Mouse (Mus musculus) neural tube, embryonic 14.5 days (tissue): ENCODE measurements around the gene Pygl. TPM values are rescaled to one million over a fixed set of nuclear protein-coding genes. Genes with fewer than 3 reads are reported as not detected.
A peak's percentile ranks its signal among the peaks of the same experiment; 100 is the strongest.
"Not testable (repeated sequence)": the region's sequence is repeated elsewhere in the genome, so short reads cannot be mapped to it uniquely, and the experiment has no call there.

Experiments used
- ATAC-seq: fragments of 200-750 bp; cut with Nextera tagmentation; 2 replicates; pipeline ENCODE4 v1.8.0; 2017; ENCODE audit warnings: low read depth, mild to moderate bottlenecking, moderate TSS enrichment, moderate library complexity
- H3K27ac ChIP-seq: fragments of 300-500 bp; sonication (generic); 2 replicates; pipeline ENCODE4 v1.5.1; 2014; ENCODE audit warnings: low read depth, mild to moderate bottlenecking, control low read depth, low read length, moderate library complexity, mixed read lengths
- H3K27me3 ChIP-seq: fragments of 300-500 bp; sonication (generic); 2 replicates; pipeline ENCODE4 v1.6.1; 2014; ENCODE audit warnings: low read length; ENCODE audit not compliant: control insufficient read depth, insufficient read depth
- H3K36me3 ChIP-seq: fragments of 300-500 bp; sonication (generic); 2 replicates; pipeline ENCODE4 v1.6.1; 2014; ENCODE audit warnings: low read length, mixed read lengths; ENCODE audit not compliant: control insufficient read depth, insufficient read depth
- H3K4me1 ChIP-seq: fragments of 300-500 bp; sonication (generic); 2 replicates; pipeline ENCODE4 v1.6.1; 2014; ENCODE audit warnings: low read length; ENCODE audit not compliant: control insufficient read depth, insufficient read depth
- H3K4me2 ChIP-seq: fragments of 300-500 bp; sonication (generic); 2 replicates; pipeline ENCODE4 v1.6.1; 2014; ENCODE audit warnings: mild to moderate bottlenecking, low read depth, low read length, control low read depth
- H3K4me3 ChIP-seq: fragments of 300-500 bp; sonication (generic); 2 replicates; pipeline ENCODE4 v1.5.1; 2014; ENCODE audit warnings: low read depth, low read length, control low read depth, mixed read lengths
- H3K9ac ChIP-seq: fragments of 300-500 bp; sonication (generic); replicated peaks from 2 replicates; pipeline ENCODE4 v1.6.1; 2014; ENCODE audit warnings: low read depth, mild to moderate bottlenecking, control low read depth, low read length, mixed read lengths
- H3K9me3 ChIP-seq: fragments of 300-500 bp; sonication (generic); 2 replicates; pipeline ENCODE4 v1.6.1; 2016; ENCODE audit warnings: low read length; ENCODE audit not compliant: control insufficient read depth
- WGBS: fragments of 180-500 bp; shearing (Covaris S2); extraction: QIAGEN DNeasy Blood & Tissue Kit; methylation state at CpG from one replicate; pipeline ENCODE4 v1.1.7; 2014; 5-methylcytosine and 5-hydroxymethylcytosine counted together
- polyA plus RNA-seq: library from polyadenylated mRNA; unstranded; fragments of >200 nt; fragmentation: Nextera tagmentation; extraction: Ambion mirVana; gene quantifications from 2 replicates; pipeline ENCODE4 v1.2.1, GENCODE M21; 2014

Gene Pygl
- polyA plus RNA-seq, 1 experiment from 2014 or later = 8.1 TPM

DNA sequence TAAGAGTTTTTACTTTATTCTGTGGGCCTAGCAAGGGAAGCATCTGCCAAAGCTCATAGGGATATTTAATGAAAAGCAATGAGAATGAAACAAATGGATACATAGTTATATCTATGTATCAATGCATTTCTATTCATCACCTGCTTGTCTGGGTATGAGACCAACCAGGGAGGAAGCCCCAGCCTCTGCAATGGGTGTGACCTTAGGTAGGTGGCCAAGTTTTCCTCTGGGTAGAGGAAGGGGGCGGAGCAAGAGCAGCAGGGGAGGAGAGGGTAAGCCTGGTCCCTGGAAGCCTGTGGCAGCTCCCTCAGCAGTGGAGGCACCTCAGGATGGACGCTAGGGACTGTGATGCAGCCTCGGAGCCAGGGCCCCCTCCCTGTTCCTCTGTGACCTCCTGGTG is 77.4 kb downstream of the Pygl start, which contains the start of gene Abhd12b:
Gene Abhd12b, plus strand, starts transcription at position 301 of the 400 bp plus-strand sequence.
- Histone ChIP-seq H3K4me1 (peaks cover 2% of the 10 kb centered on the region; the same call in 1 of the 2 replicates), H3K27ac (no peak within 1 kb of the TSS), H3K9me3 (no peaks in the 10 kb centered on the region), H3K4me3 (no peak within 1 kb of the TSS), H3K36me3 (no peaks in the 10 kb centered on the region), H3K27me3 (no peaks in the 10 kb centered on the region), H3K9ac (no peak within 1 kb of the TSS), H3K4me2 (no peak within 1 kb of the TSS)
- no peak for ATAC-seq
- 64% methylated on average over 3 of the region's 3 CpGs for WGBS

DNA sequence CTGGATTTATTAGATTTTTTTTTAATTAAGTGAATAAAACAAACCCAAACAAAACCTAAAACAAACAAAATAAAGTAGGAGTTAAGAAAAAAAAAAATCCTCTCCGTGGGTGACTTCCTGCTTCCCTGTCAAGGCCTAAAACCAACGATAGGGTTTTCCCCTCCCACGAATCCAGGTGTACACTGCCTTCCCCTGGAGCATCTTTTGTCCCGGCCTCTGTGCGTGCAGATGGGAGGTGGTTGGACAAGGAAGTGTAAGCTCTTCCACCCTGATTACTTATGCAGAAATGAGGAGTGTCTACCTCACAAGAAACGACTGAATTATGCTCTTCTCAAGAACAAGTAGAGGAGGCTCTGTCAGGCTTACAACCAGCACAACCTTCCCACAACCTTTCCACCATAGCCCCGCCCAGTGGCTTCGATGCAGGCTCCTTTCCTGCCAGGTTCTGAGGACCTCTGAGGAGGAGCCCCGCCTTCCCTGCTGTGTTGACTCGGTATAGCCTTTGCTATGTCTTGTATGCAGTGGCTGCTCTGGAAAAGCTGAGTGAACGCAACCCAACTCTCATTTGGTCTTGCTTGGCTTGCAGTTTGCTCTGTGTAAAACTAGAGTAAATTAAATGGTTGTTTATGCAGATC is 82.5 kb downstream of the Pygl start:
- no peaks in the 10 kb centered on the region for H3K9me3 ChIP-seq
- no peaks in the 10 kb centered on the region for H3K27me3 ChIP-seq
- no peak overlapping the region for H3K9ac ChIP-seq
- H3K27ac ChIP-seq = peak overlapping the region; percentile 60
- WGBS = 16% methylated on average over 11 of the region's 11 CpGs
- no peak overlapping the region for H3K4me3 ChIP-seq
- 0 out of 2 replicates have a peak, but pooled peaks have one; percentile 45 for ATAC-seq
- peak overlapping the region; percentile 17 for H3K4me2 ChIP-seq
- H3K4me1 ChIP-seq = peaks cover 12% of the 10 kb centered on the region; the same call in 1 of the 2 replicates
- no peaks in the 10 kb centered on the region for H3K36me3 ChIP-seq

DNA sequence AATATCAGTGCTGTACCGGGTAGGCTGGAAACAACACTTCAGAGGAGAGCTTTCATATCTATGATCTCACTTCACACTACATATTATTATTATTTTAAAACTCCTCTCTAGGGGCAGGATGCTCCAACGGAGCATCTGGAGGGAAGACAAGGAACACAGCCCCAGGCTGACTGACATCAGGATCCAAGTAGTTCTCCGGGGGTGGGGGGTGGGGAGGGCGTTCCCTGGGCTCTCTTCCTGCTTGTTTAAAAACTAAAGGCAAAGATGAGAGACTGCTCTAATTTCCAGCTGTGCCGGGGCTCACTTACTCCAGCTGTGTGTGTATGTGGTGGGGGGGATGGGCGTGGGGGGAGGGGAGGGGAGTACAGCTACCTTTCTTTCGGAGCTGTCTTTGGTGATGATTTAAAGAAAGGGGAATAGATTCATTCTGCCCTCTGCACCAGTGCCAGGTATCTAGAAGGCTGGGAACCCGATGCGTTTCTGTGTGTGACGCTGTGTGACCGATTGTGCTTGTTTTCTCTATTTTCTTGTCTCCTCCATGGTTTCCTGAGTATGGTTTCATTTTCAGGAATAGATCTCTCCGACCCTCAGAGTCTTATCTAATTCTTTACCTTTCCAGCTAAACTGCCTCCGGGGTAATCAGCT is 83.2 kb downstream of the Pygl start:
- Histone ChIP-seq H3K27me3 (no peaks in the 10 kb centered on the region), H3K4me1 (peaks cover 12% of the 10 kb centered on the region; the same call in 1 of the 2 replicates), H3K36me3 (no peaks in the 10 kb centered on the region), H3K27ac (peak overlapping the region; percentile 44; the same call in 1 of the 2 replicates), H3K4me3 (0 out of 2 replicates have a peak overlapping the region, but pooled peaks have one; percentile 12), H3K9ac (no peak overlapping the region), H3K9me3 (no peaks in the 10 kb centered on the region), H3K4me2 (peak overlapping the region; percentile 41)
- 7% methylated on average over 13 of the region's 13 CpGs for WGBS
- peak; percentile 18; the same call in 1 of the 2 replicates for ATAC-seq

DNA sequence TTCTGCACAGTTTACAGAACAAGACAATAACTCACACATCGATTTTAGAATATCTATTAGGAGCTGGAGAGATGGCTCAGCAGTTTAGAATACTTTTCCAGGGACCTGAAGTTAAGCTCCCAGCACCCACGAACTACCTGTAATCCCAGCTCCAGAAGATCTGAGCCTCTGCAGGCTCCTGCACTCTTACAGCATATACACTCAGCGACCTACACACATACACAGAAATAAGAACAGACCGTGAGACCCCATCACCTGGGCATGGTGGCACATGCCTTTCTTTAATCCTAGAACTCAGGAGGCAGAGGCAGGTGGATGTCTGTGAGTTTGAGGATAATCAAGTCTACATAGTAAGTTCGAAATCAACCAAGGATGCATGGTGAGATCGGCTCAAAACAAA is 85.7 kb downstream of the Pygl start:
- no peak overlapping the region for H3K27ac ChIP-seq
- H3K4me3 ChIP-seq = no peak overlapping the region
- no peaks in the 10 kb centered on the region for H3K9me3 ChIP-seq
- H3K4me2 ChIP-seq = no peak overlapping the region
- no peaks in the 10 kb centered on the region for H3K36me3 ChIP-seq
- H3K4me1 ChIP-seq = peaks cover 12% of the 10 kb centered on the region; the same call in 1 of the 2 replicates
- WGBS = 91% methylated on average over 6 of the region's 6 CpGs
- no peaks in the 10 kb centered on the region for H3K27me3 ChIP-seq
- ATAC-seq = no peak
- H3K9ac ChIP-seq = no peak overlapping the region

DNA sequence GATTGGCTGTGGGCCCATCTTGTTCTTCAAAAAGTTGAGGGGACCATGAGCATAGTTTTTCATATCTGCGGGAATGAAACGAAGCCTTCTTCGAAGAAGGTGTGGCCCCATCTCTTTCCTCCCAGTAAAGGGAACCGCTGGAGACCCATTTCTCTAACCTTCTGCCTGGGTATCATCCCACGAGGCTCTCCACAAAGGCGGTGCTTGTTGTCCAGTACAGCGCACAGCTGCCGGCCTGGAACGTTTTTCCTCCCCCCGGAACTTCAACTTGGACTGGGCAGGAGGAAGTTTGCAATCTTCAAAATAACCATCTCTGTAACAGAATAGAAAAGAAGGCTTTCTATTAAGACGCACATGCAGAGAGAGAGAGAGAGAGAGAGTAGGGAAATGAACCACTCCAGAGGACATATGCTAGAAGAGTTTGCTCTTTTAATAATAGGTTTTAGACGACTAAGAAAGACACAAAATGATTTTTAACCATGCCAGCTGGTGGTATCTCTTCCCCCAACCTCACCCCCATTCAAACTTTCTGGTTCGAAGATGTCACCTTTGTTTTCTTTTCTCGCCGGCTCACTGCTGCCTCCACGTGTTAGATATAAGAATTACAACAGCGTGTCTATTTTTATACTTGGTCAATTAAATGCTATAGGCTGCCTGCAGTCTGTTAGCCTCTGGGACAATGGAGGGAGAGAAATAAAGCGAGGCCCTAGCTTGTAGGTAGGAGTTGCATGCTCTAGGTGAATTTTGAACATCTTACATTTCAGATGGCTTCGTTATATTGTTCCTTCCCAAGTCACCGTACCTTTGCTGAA is 86.4 kb downstream of the Pygl start:
- no peaks in the 10 kb centered on the region for H3K36me3 ChIP-seq
- H3K9ac ChIP-seq = no peak overlapping the region
- no peak overlapping the region for H3K27ac ChIP-seq
- no peak overlapping the region for H3K4me3 ChIP-seq
- 43% methylated on average over 20 of the region's 20 CpGs for WGBS
- no peak for ATAC-seq
- H3K9me3 ChIP-seq = no peaks in the 10 kb centered on the region
- no peak overlapping the region for H3K4me2 ChIP-seq
- H3K4me1 ChIP-seq = peaks cover 12% of the 10 kb centered on the region; the same call in 1 of the 2 replicates
- no peaks in the 10 kb centered on the region for H3K27me3 ChIP-seq

DNA sequence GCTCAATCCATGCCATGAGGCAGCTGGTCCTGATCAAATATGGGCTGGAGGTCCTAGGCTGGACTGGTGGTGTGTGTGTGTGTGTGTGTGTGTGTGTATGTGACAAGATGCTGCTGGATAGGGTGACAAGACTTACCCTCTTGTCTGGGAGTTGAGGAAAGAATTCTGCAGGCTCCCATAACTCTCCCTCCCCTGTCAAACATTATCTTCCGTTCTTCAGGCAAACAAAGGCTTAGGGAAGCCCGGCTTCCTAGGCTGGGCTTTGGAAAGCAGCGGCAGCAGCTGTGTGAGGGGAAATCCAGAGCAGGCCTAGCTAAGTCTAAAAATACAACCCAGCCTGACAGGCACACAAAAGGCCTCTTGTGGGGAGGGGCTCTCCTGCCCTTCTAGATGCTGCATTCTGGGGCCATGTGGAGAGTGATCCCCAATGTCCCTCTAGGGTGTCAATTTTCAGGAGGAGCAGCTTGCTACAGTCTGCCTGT is 87.1 kb downstream of the Pygl start:
- not testable (repeated sequence) for ATAC-seq, H3K9ac ChIP-seq, H3K27me3 ChIP-seq, H3K9me3 ChIP-seq, H3K27ac ChIP-seq, H3K36me3 ChIP-seq, H3K4me2 ChIP-seq, H3K4me3 ChIP-seq
- WGBS = 2% methylated on average over 3 of the region's 3 CpGs
- peaks cover 12% of the 10 kb centered on the region; the same call in 1 of the 2 replicates for H3K4me1 ChIP-seq

DNA sequence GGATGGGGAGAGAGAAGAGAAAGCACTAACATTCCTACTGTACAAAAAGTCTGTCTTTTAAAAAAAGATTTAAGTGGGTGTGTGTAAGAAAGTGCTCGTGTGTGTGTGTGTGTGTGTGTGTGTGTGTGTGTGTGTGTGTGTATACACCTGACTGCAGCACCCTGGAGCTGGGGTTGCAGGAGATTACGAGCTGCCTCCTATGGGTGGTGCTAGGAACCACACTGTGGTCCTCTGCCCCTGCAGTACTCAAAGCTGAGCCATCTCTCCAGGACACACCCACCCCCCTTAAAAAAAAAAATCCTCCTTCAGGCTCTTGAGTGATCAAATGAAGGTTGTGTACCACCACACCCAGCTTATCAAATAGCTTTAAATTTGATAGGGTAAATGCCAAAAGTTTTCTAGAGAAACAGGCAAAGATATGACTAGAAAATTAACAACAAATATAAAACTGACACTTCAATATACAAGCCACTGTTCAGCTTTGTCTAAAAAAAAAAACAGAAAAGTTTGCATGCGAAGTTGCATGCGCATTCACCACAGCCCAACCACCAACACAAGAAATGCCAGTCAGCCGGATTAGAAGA is 90.2 kb downstream of the Pygl start:
- Histone ChIP-seq H3K36me3 (no peaks in the 10 kb centered on the region), H3K27ac (no peak overlapping the region), H3K4me1 (no peaks in the 10 kb centered on the region), H3K9me3 (no peaks in the 10 kb centered on the region), H3K4me3 (no peak overlapping the region), H3K9ac (no peak overlapping the region), H3K27me3 (no peaks in the 10 kb centered on the region), H3K4me2 (no peak overlapping the region)
- no peak for ATAC-seq
- 89% methylated on average over 5 of the region's 5 CpGs for WGBS
